Mouse (Mus musculus) Patski (cell line): Measurements from ENCODE around the gene Gsto1. TPM values are rescaled to one million over a fixed set of nuclear protein-coding genes. Genes with fewer than 3 reads are reported as not detected.

Source experiments
- ATAC-seq: fragments of 100-300 bp; one replicate; pipeline ENCODE4 v1.8.0; 2021
- CTCF ChIA-PET: fragments of 350-600 bp; sonication (Branson Sonifier 250); formaldehyde crosslinking; loops from one replicate; lab custom pipeline; 2022; ENCODE audit warnings: inconsistent platforms; lab: Charles Lee
- POLR2A ChIA-PET: fragments of 350-600 bp; sonication (Branson Sonifier 250); formaldehyde crosslinking; loops from one replicate; lab custom pipeline; 2022; ENCODE audit warnings: antibody characterized with exemption, inconsistent platforms; lab: Charles Lee
- DNase-seq: peaks from one replicate; pipeline ENCODE4 v3.0.0-alpha.2; 2011; ENCODE audit warnings: low read depth, low spot score
- H3K27me3 ChIP-seq: fragments of 371-371 bp; one replicate; pipeline ENCODE4 v1.5.1; 2021
- CTCF ChIP-seq: fragments of 100-300 bp; IDR thresholded peaks from one replicate; pipeline ENCODE4 v1.5.1; 2021
- in situ Hi-C: fragments of 300-500 bp; cut with MboI; formaldehyde crosslinking; loops from 3 replicates; pipeline ENCODE4 v1.11.1; 2018; ENCODE audit warnings: low pct_unique_long_range_greater_than_20kb, mixed read lengths
- polyA plus RNA-seq: library from polyadenylated mRNA; unstranded; gene quantifications from one replicate; pipeline ENCODE4 v1.2.3, GENCODE M21; 2021

Gene Gsto1
- polyA plus RNA-seq, 1 experiment from 2014 or later, result 86.5 TPM

GRCm38 (mm10) chr19:47914191-47914590, 59.4 kb downstream of the Gsto1 start:
- POLR2A ChIA-PET, result interaction anchor here (0.5 kb wide), 1 partner anchor 591 kb away, joined by 5 read pairs; no protein-coding TSS in a partner anchor
- no peak for DNase-seq
- ATAC-seq, result no peak

More at GRCm38 (mm10) chr19:47914191-47914590, 59.4 kb downstream of the Gsto1 start:
- in situ Hi-C loops, result no loop called here
- CTCF ChIA-PET, result interaction anchor here (0.9 to 1.1 kb wide), 2 partner anchors 15 to 32 kb away, joined by 3 to 5 read pairs; no protein-coding TSS in a partner anchor
- H3K27me3 ChIP-seq, result no peaks in the 10 kb centered on the region
- no peak for TF ChIP-seq CTCF

Other genes with a start within 250 kb of the Gsto1 start
- gene Col17a1, start 162.9 kb upstream of the Gsto1 start, polyA plus RNA-seq, result 0.03 TPM
- 130 TPM for gene Sfr1, start 123.3 kb upstream of the Gsto1 start, polyA plus RNA-seq
- 2.0 TPM for gene Gsto2, start 10.6 kb downstream of the Gsto1 start, polyA plus RNA-seq
- 0.21 TPM for gene Cfap43, start 64.3 kb downstream of the Gsto1 start, polyA plus RNA-seq
- 16.8 TPM for gene Itprip, start 64.3 kb downstream of the Gsto1 start, polyA plus RNA-seq
- gene Cfap58, start 82.7 kb downstream of the Gsto1 start, polyA plus RNA-seq, result not detected